Mouse (Mus musculus) adrenal gland, postnatal 4 days (tissue): Measurements from ENCODE around the gene Zfp3. TPM values are rescaled to one million over a fixed set of nuclear protein-coding genes. Genes with fewer than 3 reads are reported as not detected.

Source experiments
- DNase-seq, 2 experiments: peaks; one replicate each; pipeline ENCODE4 v3.0.0; 2021 to 2022; ENCODE audit warnings: low spot score in 2 of 2, mixed read lengths in 2 of 2
- microRNA-seq: library from miRNA; unstranded; fragments of <30 nt; microRNA quantifications from one replicate; pipeline ENCODE4 v1.2.0, GENCODE M21; 2021
- total RNA-seq, 2 experiments: library from RNA; stranded (reverse); gene quantifications; 2 replicates each; pipeline ENCODE4 v1.2.3; 2021

Gene Zfp3
- total RNA-seq, 2 experiments from 2014 or later: 12.9 to 13.2 TPM

GRCm38 (mm10) chr11:70805641-70806175, 41.7 kb downstream of the Zfp3 start:
- DNase-seq: no peak

- DNase-seq: no peak
These were observed 42.7 kb downstream of the Zfp3 start for GRCm38 (mm10) chr11:70806697-70807096.

- no peak for DNase-seq
These were observed 43.6 kb downstream of the Zfp3 start for GRCm38 (mm10) chr11:70807630-70808029.

GRCm38 (mm10) chr11:70808101-70808500, 44.1 kb downstream of the Zfp3 start:
- no peak for DNase-seq

GRCm38 (mm10) chr11:70809011-70809410, 45.0 kb downstream of the Zfp3 start:
- DNase-seq: no peak

- DNase-seq: no peak
These were observed 47.0 kb downstream of the Zfp3 start for GRCm38 (mm10) chr11:70811041-70811440.

GRCm38 (mm10) chr11:70811471-70812240, 47.6 kb downstream of the Zfp3 start:
- DNase-seq: no peak

GRCm38 (mm10) chr11:70812365-70812764, 48.4 kb downstream of the Zfp3 start, which contains the start of gene Scimp:
Scimp (minus strand) TSS chr11:70812586.
- no peak for DNase-seq

GRCm38 (mm10) chr11:70815071-70815470, 51.1 kb downstream of the Zfp3 start:
- DNase-seq: no peak

- DNase-seq: no peak
These were observed 51.6 kb downstream of the Zfp3 start for GRCm38 (mm10) chr11:70815498-70816078.

- DNase-seq: no peak
These were observed 52.8 kb downstream of the Zfp3 start for GRCm38 (mm10) chr11:70816770-70817169.

- DNase-seq: no peak
These were observed 56.1 kb downstream of the Zfp3 start for GRCm38 (mm10) chr11:70820120-70820519.

GRCm38 (mm10) chr11:70821728-70822591, 58.0 kb downstream of the Zfp3 start:
- DNase-seq: no peak

Small RNAs within 50 kb of the gene (microRNA-seq; reads per million reads assigned to microRNA genes)
- not detected for gene Gm22760

Other genes with a start within 250 kb of the Zfp3 start
- under 1 TPM; 0.51 to 0.64 TPM for gene Vmo1, start 249.6 kb upstream of the Zfp3 start, total RNA-seq
- 1 to 10 TPM in 1 of 2 experiments, not detected in 1; 5.0 TPM for gene Gltpd2, start 245.0 kb upstream of the Zfp3 start, total RNA-seq
- gene Psmb6, start 238.8 kb upstream of the Zfp3 start, total RNA-seq: 100 to 1,000 TPM; 289 to 310 TPM
- gene Gm40193, start 231.3 kb upstream of the Zfp3 start, total RNA-seq: not detected
- 10 to 100 TPM; 11.8 to 15.4 TPM for gene Pld2, start 224.1 kb upstream of the Zfp3 start, total RNA-seq
- 10 to 100 TPM; 67.7 to 67.8 TPM for gene Mink1, start 201.3 kb upstream of the Zfp3 start, total RNA-seq
- not detected for gene 4930544D05Rik, start 148.4 kb upstream of the Zfp3 start, total RNA-seq
- under 1 TPM in 1 of 2 experiments, not detected in 1; 0.36 TPM for gene Chrne, start 145.0 kb upstream of the Zfp3 start, total RNA-seq
- gene Gp1ba, start 125.1 kb upstream of the Zfp3 start, total RNA-seq: 1 to 10 TPM in 1 of 2 experiments, under 1 TPM in 1; 0.28 to 1.2 TPM
- 100 to 1,000 TPM; 100 to 106 TPM for gene Rnf167, start 117.0 kb upstream of the Zfp3 start, total RNA-seq
- 100 to 1,000 TPM; 153 TPM for gene Slc25a11, start 116.7 kb upstream of the Zfp3 start, total RNA-seq
- gene Pfn1, start 109.6 kb upstream of the Zfp3 start, total RNA-seq: 100 to 1,000 TPM; 804 to 830 TPM
- gene Eno3, start 107.0 kb upstream of the Zfp3 start, total RNA-seq: 100 to 1,000 TPM in 1 of 2 experiments, 10 to 100 TPM in 1; 72.6 to 112 TPM
- gene Spag7, start 94.8 kb upstream of the Zfp3 start, total RNA-seq: 10 to 100 TPM; 82.0 to 87.2 TPM
- gene Camta2, start 76.1 kb upstream of the Zfp3 start, total RNA-seq: 10 to 100 TPM; 36.2 to 37.8 TPM
- 10 to 100 TPM in 1 of 2 experiments, 1 to 10 TPM in 1; 7.0 to 10.2 TPM for gene Inca1, start 64.1 kb upstream of the Zfp3 start, total RNA-seq
- gene Kif1c, start 63.7 kb upstream of the Zfp3 start, total RNA-seq: 100 to 1,000 TPM; 135 to 149 TPM
- gene Scimp, start 48.4 kb downstream of the Zfp3 start, total RNA-seq: under 1 TPM; 0.48 to 0.68 TPM
- gene Rabep1, start 80.6 kb downstream of the Zfp3 start, total RNA-seq: 10 to 100 TPM; 95.2 to 96.0 TPM
- gene Nup88, start 205.8 kb downstream of the Zfp3 start, total RNA-seq: 10 to 100 TPM; 85.5 to 86.5 TPM
- 10 to 100 TPM; 27.5 to 28.5 TPM for gene Rpain, start 206.0 kb downstream of the Zfp3 start, total RNA-seq
- 100 to 1,000 TPM; 231 to 239 TPM for gene C1qbp, start 218.8 kb downstream of the Zfp3 start, total RNA-seq
- 10 to 100 TPM; 32.4 to 32.6 TPM for gene Dhx33, start 240.2 kb downstream of the Zfp3 start, total RNA-seq